Mouse (Mus musculus) monocyte, adult 59 days (primary cell): ENCODE results near the gene Olfr1472. TPM values are rescaled to one million over a fixed set of nuclear protein-coding genes. Genes with fewer than 3 reads are reported as not detected.

Experiments
- total RNA-seq, 2 experiments: library from RNA; stranded (reverse); gene quantifications; one replicate each; pipeline ENCODE4 v1.2.4; 2023

Gene Olfr1472
- not detected for total RNA-seq

GRCm38 (mm10) chr19:13455986-13456385 lies at the start of gene Olfr1472:
TSS of gene Olfr1472 (minus strand) at chr19:13456086.

GRCm38 (mm10) chr19:13500246-13500645 lies 44.4 kb upstream of the Olfr1472 start, which contains the start of gene Olfr1477:
TSS of gene Olfr1477 (plus strand) at chr19:13500546.

GRCm38 (mm10) chr19:13480096-13480495 lies 24.2 kb upstream of the Olfr1472 start, which contains the start of gene Olfr1475:
TSS of gene Olfr1475 (minus strand) at chr19:13480196.

GRCm38 (mm10) chr19:13469265-13469664 lies 13.4 kb upstream of the Olfr1472 start, which contains the start of gene Olfr1474:
TSS of gene Olfr1474 (plus strand) at chr19:13469565.

GRCm38 (mm10) chr19:13443109-13443508 lies 12.8 kb downstream of the Olfr1472 start, which contains the start of gene Olfr1471:
TSS of gene Olfr1471 (plus strand) at chr19:13443409.

GRCm38 (mm10) chr19:13407549-13407948 lies 48.3 kb downstream of the Olfr1472 start, which contains the start of gene Olfr1469:
TSS of gene Olfr1469 (plus strand) at chr19:13407849.

Other genes starting within 250 kb of the Olfr1472 start
- gene Olfr1463, start 224.8 kb downstream of the Olfr1472 start, total RNA-seq = not detected
- not detected for gene Olfr1465, start 140.5 kb downstream of the Olfr1472 start, total RNA-seq
- not detected for gene Olfr1466, start 117.2 kb downstream of the Olfr1472 start, total RNA-seq
- gene Olfr1467, start 93.8 kb downstream of the Olfr1472 start, total RNA-seq = not detected
- gene Olfr1469, start 48.2 kb downstream of the Olfr1472 start, total RNA-seq = not detected
- not detected for gene Olfr1471, start 12.7 kb downstream of the Olfr1472 start, total RNA-seq
- gene Olfr1474, start 13.5 kb upstream of the Olfr1472 start, total RNA-seq = not detected
- not detected for gene Olfr1475, start 24.1 kb upstream of the Olfr1472 start, total RNA-seq
- not detected for gene Olfr1477, start 44.5 kb upstream of the Olfr1472 start, total RNA-seq
- gene Olfr1480, start 71.8 kb upstream of the Olfr1472 start, total RNA-seq = not detected
- gene Olfr1484, start 127.4 kb upstream of the Olfr1472 start, total RNA-seq = not detected
- gene Olfr1487, start 161.3 kb upstream of the Olfr1472 start, total RNA-seq = not detected
- gene Olfr1489, start 175.5 kb upstream of the Olfr1472 start, total RNA-seq = not detected
- not detected for gene Olfr1490, start 195.0 kb upstream of the Olfr1472 start, total RNA-seq
- gene Olfr1491, start 241.2 kb upstream of the Olfr1472 start, total RNA-seq = not detected